Mouse (Mus musculus) CH12.LX (cell line): ENCODE data around the gene Atxn3.

Experiments
- CHD2 ChIP-seq: IDR thresholded peaks from 2 replicates; pipeline ENCODE4 v1.6.1; 2011; ENCODE audit warnings: low read length, improper control_type of control experiment
- CTCF ChIP-seq, 2 experiments: IDR thresholded peaks in 1 of 2; conservative IDR thresholded peaks in 1 of 2; 2 replicates each; pipeline ENCODE4 v1.5.1; 2011 to 2012; ENCODE audit warnings: low read depth in 2 of 2, low read length in 2 of 2, improper control_type of control experiment in 1 of 2, inconsistent platforms in 1 of 2, mild to moderate bottlenecking in 1 of 2, moderate library complexity in 1 of 2
- E2F4 ChIP-seq: IDR thresholded peaks from 2 replicates; pipeline ENCODE4 v1.6.1; 2011; ENCODE audit warnings: low read depth, low read length, improper control_type of control experiment; ENCODE audit not compliant: insufficient replicate concordance
- ETS1 ChIP-seq: conservative IDR thresholded peaks from 2 replicates; pipeline ENCODE4 v1.6.1; 2012; ENCODE audit warnings: low read depth, mild to moderate bottlenecking, inconsistent platforms, low read length, improper control_type of control experiment, moderate library complexity
- POLR2A ChIP-seq: IDR thresholded peaks from 2 replicates; pipeline ENCODE4 v1.6.1; 2011; ENCODE audit warnings: low read depth, mild to moderate bottlenecking, improper control_type of control experiment, low read length
- TCF12 ChIP-seq: IDR thresholded peaks from 2 replicates; pipeline ENCODE4 v1.6.1; 2014; ENCODE audit warnings: low read depth, mild to moderate bottlenecking, inconsistent platforms, low read length, improper control_type of control experiment
- UBTF ChIP-seq: IDR thresholded peaks from 2 replicates; pipeline ENCODE4 v1.6.1; 2012; ENCODE audit warnings: low read depth, mild to moderate bottlenecking, inconsistent platforms, low read length, improper control_type of control experiment, moderate library complexity
- USF1 ChIP-seq: IDR thresholded peaks from 2 replicates; pipeline ENCODE4 v1.6.1; 2014; ENCODE audit warnings: low read depth, mild to moderate bottlenecking, inconsistent platforms, low read length, improper control_type of control experiment

DNA sequence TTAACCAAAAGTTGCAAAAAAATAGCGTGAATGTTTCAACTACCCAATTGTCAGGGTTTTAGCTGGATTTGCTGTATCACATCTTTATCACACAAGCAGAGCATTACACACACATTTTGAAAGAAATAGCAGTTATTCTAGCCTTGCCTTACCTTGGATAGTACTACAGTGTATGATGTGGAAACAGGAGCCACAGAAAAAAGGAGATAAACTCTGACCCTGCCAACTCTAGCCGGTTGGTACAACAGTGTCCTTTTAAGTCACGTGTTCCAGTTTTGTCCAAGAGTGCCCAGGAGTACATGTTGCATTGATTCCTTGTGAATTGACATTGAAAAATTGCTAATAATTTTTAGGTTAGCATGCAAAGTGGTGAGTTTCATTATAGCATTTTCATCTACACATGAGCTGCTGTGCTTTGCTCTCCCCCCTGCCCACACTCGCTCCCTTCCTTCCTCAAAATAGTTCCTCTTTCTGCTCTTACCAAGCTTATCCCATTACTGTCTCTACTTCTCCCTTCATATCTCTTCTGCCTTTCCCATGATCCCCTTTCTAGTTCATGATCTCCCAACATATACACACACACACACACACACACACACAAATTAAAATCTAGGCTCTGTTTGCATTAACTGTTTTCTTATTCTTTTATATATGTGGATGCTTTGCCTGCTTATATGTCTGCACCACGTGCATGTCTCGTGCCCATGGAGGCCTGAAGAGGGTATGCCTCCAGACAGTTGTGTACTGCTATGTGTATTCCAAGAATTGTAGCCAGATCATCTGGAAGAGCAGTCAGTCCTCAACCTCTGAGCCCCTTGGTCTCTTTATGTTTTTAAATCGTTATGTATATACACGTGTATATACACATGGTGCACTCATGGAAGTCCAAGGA is 36.8 kb upstream of the Atxn3 start:
- TF ChIP-seq CTCF (conservative IDR thresholded peaks at IDR 0.05 in 1 of 2, IDR thresholded peaks at IDR 0.05 in 1 of 2; ENCODE audit: low read depth in 2 of 2, low read length in 2 of 2) (no peak), ETS1 (no peak), UBTF (no peak), TCF12 (no peak), E2F4 (no peak), CHD2 (no peak), USF1 (no peak), POLR2A (no peak)
